Mouse (Mus musculus) erythroid progenitor cell, adult 5-6 weeks (primary cell): Measurements from ENCODE around the gene Rps6kc1. TPM values are rescaled to one million over a fixed set of nuclear protein-coding genes. Genes with fewer than 3 reads are reported as not detected.
"Not testable (repeated sequence)": the region's sequence is repeated elsewhere in the genome, so short reads cannot be mapped to it uniquely, and the experiment has no call there.

Experiments used
- ATAC-seq: replicated peaks from 2 replicates; pipeline ENCODE4 v1.8.0; 2016; ENCODE audit warnings: moderate number of reproducible peaks, mild to moderate bottlenecking, moderate TSS enrichment, inconsistent platforms; ENCODE audit not compliant: poor library complexity, low FRiP score, severe bottlenecking
- total RNA-seq, 2 experiments: library from RNA; stranded (forward) in 1 of 2; stranded (reverse) in 1 of 2; fragments of 150-400 nt in 1 of 2; fragments of 186-747, 209-891 nt in 1 of 2; gene quantifications; 2 replicates each; pipeline versions ENCODE4 v1.2.3 to v1.2.4; 2015 to 2017; ENCODE audit warnings: low replicate concordance in 2 of 2

Gene Rps6kc1
- 1.7 and 3.6 TPM in 2 replicates for total RNA-seq (2015; ENCODE audit: low replicate concordance)
- total RNA-seq (2017; ENCODE audit: low replicate concordance): 3.8 and 5.5 TPM in 2 replicates

DNA sequence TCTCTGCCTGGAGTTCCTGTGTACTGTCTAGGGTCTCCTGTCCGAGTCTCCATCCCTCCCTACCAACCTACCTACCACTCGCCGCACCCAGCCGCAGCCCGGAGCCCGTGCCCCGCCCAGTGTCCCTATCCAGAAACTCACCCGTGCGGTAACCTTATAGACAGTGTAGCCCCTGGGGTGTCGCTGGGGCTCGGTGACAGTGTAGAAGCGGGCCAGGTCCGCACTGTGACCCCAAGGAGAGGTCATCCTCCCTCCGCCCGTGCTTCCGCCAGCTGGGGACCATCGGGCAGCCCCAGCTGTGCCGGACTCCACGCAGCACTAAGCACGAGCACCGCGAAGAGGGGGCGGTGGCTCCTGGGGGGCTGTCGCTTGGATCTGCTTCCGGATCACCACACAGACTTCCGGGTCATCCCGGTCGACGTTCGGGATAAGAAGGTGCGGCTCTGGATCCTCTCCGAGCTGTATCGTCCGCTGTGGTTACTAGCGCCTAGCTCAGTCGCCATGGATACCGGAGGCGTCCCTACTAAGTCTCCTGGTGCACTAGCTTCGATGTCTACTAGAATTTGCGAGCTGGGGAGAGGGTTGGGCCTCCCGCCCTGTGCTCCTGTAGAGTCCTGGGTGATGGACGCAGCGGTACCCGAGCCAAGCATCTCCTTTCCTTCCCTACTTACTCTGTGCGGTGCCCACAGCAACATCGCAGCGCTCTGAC is at the start of gene Rps6kc1:
TSS of gene Rps6kc1 (minus strand) at position 356 of the 709 bp plus-strand sequence.
- ATAC-seq: peak; percentile 89

DNA sequence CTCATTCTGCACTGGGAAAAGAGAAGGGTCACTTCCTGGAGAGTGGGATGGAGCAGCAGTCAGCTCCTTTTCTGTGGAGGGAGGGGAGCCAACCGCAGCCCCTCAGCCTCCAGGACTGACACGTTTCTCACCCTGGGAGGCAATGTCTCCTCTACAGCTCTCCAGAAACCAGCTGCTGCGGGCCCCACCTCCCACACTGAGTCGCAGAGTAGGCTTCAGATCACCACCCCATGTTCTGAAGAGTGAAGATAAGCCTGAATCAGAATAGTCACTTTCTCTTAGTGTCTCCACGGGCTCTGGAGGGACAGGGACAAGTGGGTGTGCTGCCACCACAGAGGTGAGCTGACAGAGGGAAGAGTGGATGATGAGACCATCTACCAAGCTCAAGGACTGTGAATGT is 47.3 kb upstream of the Rps6kc1 start:
- ATAC-seq: no peak

GRCm38 (mm10) chr1:190953009-190953408 is 41.4 kb upstream of the Rps6kc1 start:
- no peak for ATAC-seq

DNA sequence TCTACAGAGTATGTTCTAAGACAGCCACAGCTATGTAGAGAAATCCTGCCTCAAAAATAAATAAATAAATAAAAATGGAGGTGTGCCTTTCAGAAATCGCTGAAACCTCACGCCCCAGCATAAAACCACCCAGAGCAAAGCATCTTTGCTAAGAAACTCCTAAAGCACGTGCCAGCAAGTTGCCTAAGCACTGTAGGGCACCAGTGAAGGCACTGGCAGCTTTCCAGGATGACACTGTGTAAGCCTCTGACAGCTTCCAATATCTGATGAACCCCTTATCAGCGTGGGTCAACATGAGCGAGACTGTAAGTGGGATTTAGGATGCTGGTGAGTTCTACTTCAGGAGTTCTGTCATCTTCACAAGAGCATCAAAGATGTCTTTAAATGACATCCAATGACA is 39.4 kb upstream of the Rps6kc1 start:
- no peak for ATAC-seq

- ATAC-seq: no peak
Observed at GRCm38 (mm10) chr1:190948846-190949245, 37.3 kb upstream of the Rps6kc1 start.

DNA sequence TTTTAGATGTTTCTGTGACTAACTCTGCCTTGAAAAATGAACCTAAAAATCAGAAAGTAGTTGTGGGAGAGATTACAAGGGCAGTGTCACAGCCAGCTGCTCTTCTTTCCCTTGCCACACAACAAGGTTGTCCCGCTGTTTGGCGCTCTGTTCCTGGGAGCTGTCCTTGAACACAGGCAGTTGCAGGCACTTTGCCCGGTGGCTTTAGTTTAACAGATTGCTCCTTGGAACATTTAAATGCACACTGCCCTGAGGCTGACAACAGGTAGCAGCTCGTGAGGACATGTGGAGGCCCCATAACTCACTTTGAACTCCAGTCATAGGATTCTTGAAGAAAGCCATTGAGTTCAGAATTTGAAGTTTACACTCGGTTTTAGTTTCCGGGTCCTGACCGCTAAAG is 36.9 kb upstream of the Rps6kc1 start:
- ATAC-seq: no peak

GRCm38 (mm10) chr1:190947986-190948385 is 36.4 kb upstream of the Rps6kc1 start:
- ATAC-seq: no peak

GRCm38 (mm10) chr1:190944109-190944760 is 32.7 kb upstream of the Rps6kc1 start:
- no peak; the same call in 1 of the 2 replicates for ATAC-seq

DNA sequence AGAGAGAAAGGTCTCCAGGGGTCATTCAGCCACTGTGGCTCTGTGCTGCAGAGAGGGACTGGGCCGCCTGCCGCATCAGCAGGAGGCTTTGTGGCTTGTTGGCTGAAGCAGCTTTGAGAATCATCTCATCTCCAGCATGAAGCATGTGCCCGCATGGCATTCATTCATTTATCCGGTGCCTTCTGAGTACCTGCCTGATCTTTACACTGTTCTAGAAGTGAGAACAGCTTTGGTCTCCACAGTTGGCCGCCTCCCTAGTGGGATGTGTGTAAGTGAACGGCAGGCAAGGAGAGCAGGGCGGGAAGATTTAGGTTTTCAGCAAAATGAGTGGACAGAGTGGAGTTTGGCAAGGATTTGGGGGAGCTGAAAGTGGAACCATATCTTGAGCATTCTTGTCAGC is 28.2 kb upstream of the Rps6kc1 start:
- ATAC-seq: no peak

GRCm38 (mm10) chr1:190930181-190930580 is 18.6 kb upstream of the Rps6kc1 start:
- ATAC-seq: no peak

- peak; percentile 32 for ATAC-seq
Observed at GRCm38 (mm10) chr1:190929010-190929695, 17.6 kb upstream of the Rps6kc1 start.

GRCm38 (mm10) chr1:190928370-190929009 is 16.9 kb upstream of the Rps6kc1 start:
- ATAC-seq: peak; percentile 94

DNA sequence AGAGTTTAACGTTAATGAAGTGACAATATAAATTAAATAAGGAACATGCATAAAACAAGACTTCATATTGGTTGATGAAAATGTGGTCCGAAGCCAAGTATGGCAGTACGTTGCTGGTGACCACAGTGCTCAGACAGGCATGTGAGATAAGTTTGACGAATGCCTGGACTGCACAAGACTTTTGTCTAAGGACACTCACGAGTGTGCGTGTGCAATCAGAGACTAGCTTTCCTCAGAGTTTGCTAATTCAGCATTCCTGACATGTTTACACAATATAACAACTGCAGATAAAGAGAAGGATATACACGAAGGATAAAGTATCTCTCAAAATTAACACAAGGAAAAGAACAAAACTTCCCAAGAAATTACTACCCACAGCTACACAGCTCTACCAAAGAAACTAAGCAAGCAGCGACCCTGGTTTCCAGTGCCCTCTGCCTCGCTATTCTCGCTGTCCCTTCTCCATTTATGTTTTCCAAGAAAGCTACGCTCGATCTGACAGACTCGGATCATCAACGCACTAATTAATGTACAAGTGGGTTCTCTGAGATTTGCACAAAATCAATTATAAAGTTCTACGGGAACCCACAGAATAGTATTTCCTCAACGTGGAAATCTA is 16.3 kb upstream of the Rps6kc1 start:
- ATAC-seq: peak; percentile 47

- no peak for ATAC-seq
Observed at GRCm38 (mm10) chr1:190927311-190927710, 15.7 kb upstream of the Rps6kc1 start.

DNA sequence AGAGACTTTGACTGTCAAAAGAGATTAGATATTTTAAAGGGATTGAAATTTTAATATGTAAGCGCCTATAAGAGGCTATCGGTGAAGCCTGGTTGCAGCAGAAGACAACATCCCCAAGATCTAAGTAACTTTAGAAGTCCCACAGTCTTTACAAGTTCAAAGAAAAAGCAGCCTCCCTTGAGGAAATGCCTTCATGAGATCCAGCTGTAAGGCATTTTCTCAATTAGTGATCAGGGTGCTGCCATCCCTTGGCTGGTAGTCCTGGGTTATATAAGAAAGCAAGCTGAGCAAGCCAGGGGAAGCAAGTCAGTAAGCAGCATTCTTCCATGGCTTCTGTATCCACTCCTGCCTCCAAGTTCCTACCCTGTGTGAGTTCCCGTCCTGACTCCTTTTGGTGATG is 13.2 kb upstream of the Rps6kc1 start, which contains the start of gene Angel2:
TSS of gene Angel2 (plus strand) at position 301 of the 400 bp plus-strand sequence.
- ATAC-seq: not testable (repeated sequence)

DNA sequence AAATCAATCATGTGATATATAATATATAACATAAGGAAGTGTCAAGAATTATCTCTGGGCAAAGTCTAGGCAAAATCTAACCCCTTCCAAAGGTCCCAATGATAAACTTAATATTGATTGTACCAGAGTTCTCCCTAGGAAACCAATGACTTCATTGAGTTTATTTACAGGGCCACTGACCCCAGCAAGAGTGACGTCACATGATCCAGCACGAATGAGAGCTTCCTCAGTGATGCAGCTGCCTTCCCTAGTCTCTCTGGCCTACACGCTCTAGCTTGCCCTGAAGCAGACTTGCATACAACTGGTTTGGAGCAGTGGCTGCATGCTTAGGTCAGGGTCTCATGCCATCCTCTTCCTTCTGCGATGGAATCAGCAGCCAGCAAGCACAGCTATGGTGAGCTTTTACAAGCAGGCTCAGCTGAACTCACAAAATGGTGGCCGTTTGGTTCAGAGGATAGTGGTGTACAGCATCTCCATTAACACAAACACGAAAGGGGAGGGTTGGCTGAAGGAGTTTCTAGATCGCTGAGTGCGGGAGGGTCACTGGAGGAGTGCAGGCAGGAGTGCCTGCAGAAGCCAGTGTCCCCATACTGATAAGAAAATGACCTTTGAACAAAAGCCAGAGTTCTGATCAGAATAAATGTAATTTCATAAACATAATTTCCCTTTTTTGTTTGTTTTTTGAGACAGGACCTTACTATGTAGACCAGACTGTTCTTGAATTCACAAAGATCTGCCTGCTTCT is 8.3 kb upstream of the Rps6kc1 start:
- ATAC-seq: no peak

GRCm38 (mm10) chr1:190918938-190919337 is 7.4 kb upstream of the Rps6kc1 start:
- ATAC-seq: no peak

GRCm38 (mm10) chr1:190912623-190913022 is 1.1 kb upstream of the Rps6kc1 start:
- ATAC-seq: no peak

DNA sequence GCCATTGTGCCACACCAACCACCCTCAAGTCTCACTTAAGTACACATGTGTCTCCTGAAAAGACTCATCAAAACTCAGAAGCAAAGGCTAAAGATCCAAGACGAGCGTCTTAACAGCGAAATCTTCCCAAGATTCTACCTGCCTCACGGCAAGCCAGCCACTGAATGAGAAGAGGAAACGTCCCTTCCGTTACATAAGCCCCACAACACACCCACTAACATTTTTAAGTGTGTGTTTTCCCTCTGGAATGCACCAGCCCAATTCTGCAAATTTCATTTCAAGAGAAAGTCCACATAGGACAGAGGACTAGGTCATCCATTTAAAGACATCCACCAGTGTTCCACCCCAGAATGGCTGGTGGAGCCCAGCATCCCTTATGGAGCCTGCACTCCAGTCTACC is 734 bp downstream of the Rps6kc1 start:
- no peak for ATAC-seq
